ENCODE assay signal across 30 mouse cellular contexts in genomic region chr11:100561748-100562147, GRCm38 (mm10). TPM values are rescaled to one million over a fixed set of nuclear protein-coding genes. Genes with fewer than 3 reads are reported as not detected.
DNase-seq lines count a peak whose midpoint lies in the region; ATAC-seq and TF ChIP-seq lines count a peak whose summit lies in the region.
"Had no signal": no experiment of that assay in that cellular context is flagged by ENCODE, and none has a peak within 500 bp of the region (broad histone marks: within the 10 kb centered on the region; RNA-seq: fewer than 3 reads in every experiment).

No protein-coding gene starts in this region.

- no peaks in the 10 kb centered on the region for H3K27me3 ChIP-seq in midbrain, embryonic 11.5 days (ENCODE audit: control insufficient read depth, insufficient read depth, low read length)
- no peaks in the 10 kb centered on the region for H3K27me3 ChIP-seq in midbrain, postnatal 0 days (ENCODE audit: insufficient read depth, low read length)
- H3K27me3 ChIP-seq: embryonic facial prominence, embryonic 13.5 days; forebrain, embryonic 12.5 days; forebrain, embryonic 15.5 days; heart, embryonic 13.5 days had no signal

- H3K27ac ChIP-seq in midbrain, embryonic 11.5 days (ENCODE audit: low read depth, low read length): no peak overlapping the region
- H3K27ac ChIP-seq in midbrain, postnatal 0 days (ENCODE audit: low read depth, low read length): no peak overlapping the region
- H3K27ac ChIP-seq: embryonic facial prominence, embryonic 10.5 days; embryonic facial prominence, embryonic 13.5 days; forebrain, embryonic 12.5 days; forebrain, embryonic 15.5 days; heart, adult 2 months; heart, embryonic 10.5 days; heart, embryonic 13.5 days; hindbrain, embryonic 14.5 days; hindbrain, postnatal 0 days had no signal

- H3K9ac ChIP-seq in midbrain, embryonic 11.5 days (ENCODE audit: low read length): no peak overlapping the region
- no peak overlapping the region for H3K9ac ChIP-seq in midbrain, postnatal 0 days (replicated peaks; ENCODE audit: low read length, poor library complexity, severe bottlenecking)
- H3K9ac ChIP-seq: embryonic facial prominence, embryonic 13.5 days; forebrain, embryonic 12.5 days; forebrain, embryonic 15.5 days; heart, embryonic 13.5 days; hindbrain, embryonic 14.5 days had no signal

- no peaks in the 10 kb centered on the region for H3K36me3 ChIP-seq in midbrain, embryonic 11.5 days (ENCODE audit: control insufficient read depth, insufficient read depth, low read length)
- no peaks in the 10 kb centered on the region for H3K36me3 ChIP-seq in midbrain, postnatal 0 days (ENCODE audit: insufficient read depth, low read length)
- H3K36me3 ChIP-seq: embryonic facial prominence, embryonic 10.5 days; embryonic facial prominence, embryonic 13.5 days; forebrain, embryonic 12.5 days; forebrain, embryonic 15.5 days; heart, embryonic 10.5 days; heart, embryonic 13.5 days had no signal

- no peak for ATAC-seq in midbrain, embryonic 11.5 days (ENCODE audit: low FRiP score)
- no peak for ATAC-seq in midbrain, postnatal 0 days (ENCODE audit: low FRiP score)
- ATAC-seq: activated CD4-positive, CD25-positive, alpha-beta regulatory T cell, adult 4 months; forebrain, embryonic 15.5 days; hindbrain, postnatal 0 days; inflammation-experienced regulatory T-cells, adult 6 months; intestine, embryonic 16.5 days had no signal

- H3K4me1 ChIP-seq in midbrain, embryonic 11.5 days (ENCODE audit: control insufficient read depth, insufficient read depth, low read length): peaks cover 3% of the 10 kb centered on the region; the same call in 1 of the 2 replicates
- no peaks in the 10 kb centered on the region for H3K4me1 ChIP-seq in midbrain, postnatal 0 days (ENCODE audit: insufficient read depth, low read length)
- H3K4me1 ChIP-seq: embryonic facial prominence, embryonic 13.5 days; forebrain, embryonic 12.5 days; forebrain, embryonic 15.5 days; heart, embryonic 13.5 days had no signal

- TF ChIP-seq CTCF in midbrain, postnatal 0 days (IDR thresholded peaks at IDR 0.05): no peak

- DNase-seq in adrenal gland, adult 2 months: peak; percentile 51
- no peak for DNase-seq in adrenal gland, postnatal 36 days
- peak; percentile 74 for DNase-seq in midbrain, embryonic 11.5 days (ENCODE audit: low spot score, missing footprints)
- no peak for DNase-seq in midbrain, postnatal 0 days (ENCODE audit: low spot score)
- DNase-seq in ES-CJ7 (ENCODE audit: low read depth, low spot score) (peak; percentile 46), R1 (ENCODE audit: low read depth, low spot score) (peak; percentile 93)
- DNase-seq in gastrocnemius, postnatal 14 days: no peak
- DNase-seq in right cerebral cortex, postnatal 14 days: no peak
- DNase-seq: B cell, adult 2 months; cerebellum, adult 11-12 months; cerebellum, adult 8-10 months; cerebellum, postnatal 10 days; cerebellum, postnatal 36 days; embryo, embryonic 11 days; gastrocnemius, postnatal 36 days; heart, adult 2 months; heart, postnatal 14 days; heart, postnatal 4 days had no signal

- H3K4me3 ChIP-seq in midbrain, embryonic 11.5 days (ENCODE audit: low read depth, low read length): no peak overlapping the region
- no peak overlapping the region for H3K4me3 ChIP-seq in midbrain, postnatal 0 days (ENCODE audit: low read depth, low read length)
- H3K4me3 ChIP-seq: embryonic facial prominence, embryonic 10.5 days; embryonic facial prominence, embryonic 13.5 days; erythroblast, embryonic 14.5 days; forebrain, embryonic 12.5 days; forebrain, embryonic 15.5 days; heart, adult 2 months; heart, embryonic 10.5 days; heart, embryonic 13.5 days had no signal

- intact Hi-C loops in gastrocnemius, postnatal 14 days (cut with DNase I; ENCODE audit: low total_unique reads): no loop called here

- 52% methylated on average over 5 of the region's 5 CpGs for WGBS in midbrain, embryonic 11.5 days
- WGBS in midbrain, postnatal 0 days: 46% methylated on average over 5 of the region's 5 CpGs

- H3K9me3 ChIP-seq in midbrain, embryonic 11.5 days (ENCODE audit: control insufficient read depth, low read length): no peaks in the 10 kb centered on the region
- H3K9me3 ChIP-seq in midbrain, postnatal 0 days (ENCODE audit: low read length): no peaks in the 10 kb centered on the region
- H3K9me3 ChIP-seq: embryonic facial prominence, embryonic 10.5 days; embryonic facial prominence, embryonic 13.5 days; forebrain, embryonic 12.5 days; forebrain, embryonic 15.5 days; heart, embryonic 10.5 days; heart, embryonic 13.5 days had no signal

- no peak overlapping the region for H3K4me2 ChIP-seq in midbrain, embryonic 11.5 days
- no peak overlapping the region for H3K4me2 ChIP-seq in midbrain, postnatal 0 days (ENCODE audit: low read depth, low read length, poor library complexity, severe bottlenecking)
- H3K4me2 ChIP-seq: embryonic facial prominence, embryonic 13.5 days; forebrain, embryonic 12.5 days; forebrain, embryonic 15.5 days; heart, embryonic 13.5 days; hindbrain, embryonic 14.5 days had no signal

RNA-seq across cellular contexts. Expression of gene Cnp, which starts 13.0 kb away (rescaled TPM):
- total RNA-seq in adrenal gland, adult 2 months (2021): 10 to 100 TPM; 38.3 to 55.4 TPM
- 29.4 and 36.5 TPM in 2 replicates for polyA plus RNA-seq in adrenal gland, adult 2 months (2012; rRNA removed)
- 10 to 100 TPM; 46.5 to 60.7 TPM for total RNA-seq in adrenal gland, postnatal 36 days (2021)
- polyA plus RNA-seq in midbrain, embryonic 11.5 days (2014; fragmentation: Nextera tagmentation; extraction: Ambion mirVana): 15.7 and 16.9 TPM in 2 replicates
- total RNA-seq in midbrain, postnatal 0 days (2014; rRNA removed): 54.7 and 68.8 TPM in 2 replicates
- polyA plus RNA-seq in midbrain, postnatal 0 days (2015; fragmentation: Nextera tagmentation; extraction: Ambion mirVana): 65.3 and 76.0 TPM in 2 replicates
- 10 to 100 TPM; 10.7 to 32.2 TPM for total RNA-seq in gastrocnemius, postnatal 14 days (2021)

RNA-seq across cellular contexts. Expression of gene Ttc25, which starts 16.3 kb away (rescaled TPM):
- 10 to 100 TPM in 1 of 2 experiments, 1 to 10 TPM in 1; 3.5 to 11.4 TPM for total RNA-seq in adrenal gland, adult 2 months (2021)
- 1.3 and 1.6 TPM in 2 replicates for polyA plus RNA-seq in adrenal gland, adult 2 months (2012; rRNA removed)
- total RNA-seq in adrenal gland, postnatal 36 days (2021): 1 to 10 TPM; 5.6 to 7.7 TPM
- 1.4 and 1.8 TPM in 2 replicates for polyA plus RNA-seq in midbrain, embryonic 11.5 days (2014; fragmentation: Nextera tagmentation; extraction: Ambion mirVana)
- total RNA-seq in midbrain, postnatal 0 days (2014; rRNA removed): 0.33 and 0.71 TPM in 2 replicates
- polyA plus RNA-seq in midbrain, postnatal 0 days (2015; fragmentation: Nextera tagmentation; extraction: Ambion mirVana): 0.96 and 1.4 TPM in 2 replicates
- total RNA-seq in gastrocnemius, postnatal 14 days (2021): under 1 TPM; 0.14 to 0.16 TPM
- polyA plus RNA-seq: erythroblast, embryonic 14.5 days had no signal

RNA-seq across cellular contexts. Expression of gene Acly, which starts 33.9 kb away (rescaled TPM):
- 1,000 to 10,000 TPM; 1,249 to 2,157 TPM for total RNA-seq in adrenal gland, adult 2 months (2021)
- 567 and 624 TPM in 2 replicates for polyA plus RNA-seq in adrenal gland, adult 2 months (2012; rRNA removed)
- 1,000 to 10,000 TPM; 1,688 to 2,194 TPM for total RNA-seq in adrenal gland, postnatal 36 days (2021)
- polyA plus RNA-seq in midbrain, embryonic 11.5 days (2014; fragmentation: Nextera tagmentation; extraction: Ambion mirVana): 298 and 314 TPM in 2 replicates
- total RNA-seq in midbrain, postnatal 0 days (2014; rRNA removed): 207 and 228 TPM in 2 replicates
- 116 and 120 TPM in 2 replicates for polyA plus RNA-seq in midbrain, postnatal 0 days (2015; fragmentation: Nextera tagmentation; extraction: Ambion mirVana)
- total RNA-seq in gastrocnemius, postnatal 14 days (2021): 10 to 100 TPM; 16.4 to 19.9 TPM

RNA-seq across cellular contexts. Expression of gene Nkiras2, which starts 57.3 kb away (rescaled TPM):
- 10 to 100 TPM; 32.5 to 36.0 TPM for total RNA-seq in adrenal gland, adult 2 months (2021)
- 50.9 and 59.4 TPM in 2 replicates for polyA plus RNA-seq in adrenal gland, adult 2 months (2012; rRNA removed)
- total RNA-seq in adrenal gland, postnatal 36 days (2021): 10 to 100 TPM; 32.9 to 43.6 TPM
- polyA plus RNA-seq in midbrain, embryonic 11.5 days (2014; fragmentation: Nextera tagmentation; extraction: Ambion mirVana): 96.4 and 110 TPM in 2 replicates
- 106 and 125 TPM in 2 replicates for total RNA-seq in midbrain, postnatal 0 days (2014; rRNA removed)
- 80.9 and 89.3 TPM in 2 replicates for polyA plus RNA-seq in midbrain, postnatal 0 days (2015; fragmentation: Nextera tagmentation; extraction: Ambion mirVana)
- 10 to 100 TPM; 21.2 to 23.4 TPM for total RNA-seq in gastrocnemius, postnatal 14 days (2021)

RNA-seq across cellular contexts. Expression of gene Dnajc7, which starts 58.2 kb away (rescaled TPM):
- 100 to 1,000 TPM; 174 to 177 TPM for total RNA-seq in adrenal gland, adult 2 months (2021)
- 9.3 and 11.7 TPM in 2 replicates for polyA plus RNA-seq in adrenal gland, adult 2 months (2012; rRNA removed)
- total RNA-seq in adrenal gland, postnatal 36 days (2021): 100 to 1,000 TPM; 207 to 222 TPM
- 96.1 TPM in 2 replicates for polyA plus RNA-seq in midbrain, embryonic 11.5 days (2014; fragmentation: Nextera tagmentation; extraction: Ambion mirVana)
- 67.1 and 75.9 TPM in 2 replicates for total RNA-seq in midbrain, postnatal 0 days (2014; rRNA removed)
- 228 and 234 TPM in 2 replicates for polyA plus RNA-seq in midbrain, postnatal 0 days (2015; fragmentation: Nextera tagmentation; extraction: Ambion mirVana)
- total RNA-seq in gastrocnemius, postnatal 14 days (2021): 100 to 1,000 TPM; 143 to 179 TPM

Comparison
In these comparisons a context has a peak if more than half of its experiments do, and no peak if none do; other contexts are left out.
1. DNase-seq: peak in adrenal gland, adult 2 months (single experiment), midbrain, embryonic 11.5 days (single experiment), ES-CJ7 (single experiment) and R1 (single experiment); none in adrenal gland, postnatal 36 days (0 of 2), midbrain, postnatal 0 days (single experiment), gastrocnemius, postnatal 14 days (single experiment) and right cerebral cortex, postnatal 14 days (single experiment).